Mouse (Mus musculus) CH12F3 (cell line): ENCODE measurements at regions not wholly inside any gene's neighbourhood (a gene's known extent, or its start where the extent isn't known, plus 50 kb on each side); places are given as distances from the start of the nearest gene placed in this dataset.

Experiments
- in situ Hi-C: fragments of 300-500 bp; cut with MboI; formaldehyde crosslinking; loops from 2 replicates; pipeline ENCODE4 v1.14.3; 2020; ENCODE audit warnings: low sequenced_read_pairs

GRCm38 (mm10) chr3:80422106-80422505 lies 380.5 kb downstream of the Gria2 start:
- in situ Hi-C loops = no loop called here

GRCm38 (mm10) chr3:80422646-80423045 lies 380.0 kb downstream of the Gria2 start:
- in situ Hi-C loops = no loop called here
